Mouse (Mus musculus) midbrain, postnatal 0 days (tissue): Measurements from ENCODE around the gene Serpina1a. TPM values are rescaled to one million over a fixed set of nuclear protein-coding genes. Genes with fewer than 3 reads are reported as not detected.
"Not testable (repeated sequence)": the region's sequence is repeated elsewhere in the genome, so short reads cannot be mapped to it uniquely, and the experiment has no call there.

ENCODE experiments used
- ATAC-seq: fragments of 200-750 bp; cut with Nextera tagmentation; 2 replicates; pipeline ENCODE4 v1.8.0; 2017; ENCODE audit warnings: moderate number of reproducible peaks, mild to moderate bottlenecking, moderate TSS enrichment, moderate library complexity; ENCODE audit not compliant: low FRiP score
- DNase-seq: peaks from one replicate; pipeline ENCODE4 v3.0.0-alpha.2; 2015; ENCODE audit warnings: low spot score
- H3K27ac ChIP-seq: fragments of 300-500 bp; sonication (generic); 2 replicates; pipeline ENCODE4 v1.5.1; 2014; ENCODE audit warnings: low read depth, mild to moderate bottlenecking, low read length, mixed read lengths
- H3K27me3 ChIP-seq: fragments of 300-500 bp; sonication (generic); 2 replicates; pipeline ENCODE4 v1.6.1; 2014; ENCODE audit warnings: low read length, control low read depth, mixed read lengths; ENCODE audit not compliant: insufficient read depth
- H3K36me3 ChIP-seq: fragments of 300-500 bp; sonication (generic); 2 replicates; pipeline ENCODE4 v1.6.1; 2014; ENCODE audit warnings: low read length, control low read depth, mixed read lengths; ENCODE audit not compliant: insufficient read depth
- H3K4me1 ChIP-seq: fragments of 300-500 bp; sonication (generic); 2 replicates; pipeline ENCODE4 v1.6.1; 2014; ENCODE audit warnings: mild to moderate bottlenecking, control low read depth, antibody characterized with exemption, low read length, mixed read lengths; ENCODE audit not compliant: insufficient read depth
- H3K4me2 ChIP-seq: fragments of 300-500 bp; sonication (generic); 2 replicates; pipeline ENCODE4 v1.6.1; 2014; ENCODE audit warnings: low read depth, mild to moderate bottlenecking, low read length, mixed read lengths; ENCODE audit not compliant: poor library complexity, severe bottlenecking
- H3K4me3 ChIP-seq: fragments of 300-500 bp; sonication (generic); 2 replicates; pipeline ENCODE4 v1.5.1; 2014; ENCODE audit warnings: low read depth, mild to moderate bottlenecking, low read length, moderate library complexity
- H3K9ac ChIP-seq: fragments of 300-500 bp; sonication (generic); replicated peaks from 2 replicates; pipeline ENCODE4 v1.6.1; 2014; ENCODE audit warnings: mild to moderate bottlenecking, low read length, moderate library complexity, mixed read lengths; ENCODE audit not compliant: poor library complexity, severe bottlenecking
- H3K9me3 ChIP-seq: fragments of 300-500 bp; sonication (generic); 2 replicates; pipeline ENCODE4 v1.6.1; 2016; ENCODE audit warnings: low read length, control low read depth
- WGBS: fragments of 180-500 bp; shearing (Covaris S2); extraction: QIAGEN DNeasy Blood & Tissue Kit; methylation state at CpG from one replicate; pipeline ENCODE4 v1.1.7; 2014; 5-methylcytosine and 5-hydroxymethylcytosine counted together
- polyA plus RNA-seq: library from polyadenylated mRNA; unstranded; fragments of >200 nt; fragmentation: Nextera tagmentation; extraction: Ambion mirVana; gene quantifications from 2 replicates; pipeline ENCODE4 v1.2.1, GENCODE M21; 2015
- total RNA-seq: library from RNA; depleted of rRNA; stranded (reverse); fragments of >200 nt; gene quantifications from 2 replicates; pipeline ENCODE4 v1.2.3, GENCODE M21; 2014; rRNA removed

Gene Serpina1a
- total RNA-seq (not detected in 2 replicates), polyA plus RNA-seq (not detected in 2 replicates)

- not testable (repeated sequence) for H3K4me1 ChIP-seq, ATAC-seq, H3K36me3 ChIP-seq, DNase-seq, H3K27me3 ChIP-seq, H3K27ac ChIP-seq, H3K4me3 ChIP-seq, H3K9ac ChIP-seq, H3K4me2 ChIP-seq, H3K9me3 ChIP-seq
- WGBS = 80% methylated on average over 9 of the region's 9 CpGs
These were observed at the start of gene Serpina1a for GRCm38 (mm10) chr12:103863101-103863974. Gene Serpina1a, minus strand, starts transcription at chr12:103863562.

GRCm38 (mm10) chr12:103909181-103909580, 45.8 kb upstream of the Serpina1a start:
- H3K27me3 ChIP-seq, DNase-seq, ATAC-seq, H3K9ac ChIP-seq, H3K27ac ChIP-seq, H3K36me3 ChIP-seq, H3K4me3 ChIP-seq, H3K9me3 ChIP-seq, H3K4me1 ChIP-seq, H3K4me2 ChIP-seq: not testable (repeated sequence)
- WGBS = 96% methylated on average over 10 of the region's 16 CpGs

GRCm38 (mm10) chr12:103907746-103908145, 44.4 kb upstream of the Serpina1a start:
- H3K4me1 ChIP-seq, H3K9ac ChIP-seq, DNase-seq, H3K4me3 ChIP-seq, H3K36me3 ChIP-seq, H3K4me2 ChIP-seq, H3K9me3 ChIP-seq, H3K27me3 ChIP-seq, ATAC-seq, H3K27ac ChIP-seq: not testable (repeated sequence)
- WGBS = 24% methylated on average over 1 of the region's 1 CpGs

- not testable (repeated sequence) for H3K4me2 ChIP-seq, H3K9ac ChIP-seq, H3K27me3 ChIP-seq, H3K36me3 ChIP-seq, H3K4me1 ChIP-seq, H3K27ac ChIP-seq, ATAC-seq, DNase-seq, H3K9me3 ChIP-seq, H3K4me3 ChIP-seq
- 88% methylated on average over 4 of the region's 4 CpGs for WGBS
These were observed 41.5 kb upstream of the Serpina1a start, which contains the start of gene Serpina1c for GRCm38 (mm10) chr12:103904837-103905340. Gene Serpina1c, minus strand, starts transcription at chr12:103904887.

- not testable (repeated sequence) for H3K4me1 ChIP-seq, H3K27me3 ChIP-seq, H3K9me3 ChIP-seq, H3K4me2 ChIP-seq, H3K27ac ChIP-seq, H3K36me3 ChIP-seq, H3K4me3 ChIP-seq, H3K9ac ChIP-seq, ATAC-seq, DNase-seq
- WGBS = 90% methylated on average over 3 of the region's 3 CpGs
These were observed 38.6 kb upstream of the Serpina1a start for GRCm38 (mm10) chr12:103901929-103902328.

GRCm38 (mm10) chr12:103866873-103867272, 3.5 kb upstream of the Serpina1a start:
- WGBS = 86% methylated on average over 1 of the region's 1 CpGs
- not testable (repeated sequence) for H3K36me3 ChIP-seq, H3K9ac ChIP-seq, ATAC-seq, H3K9me3 ChIP-seq, H3K4me1 ChIP-seq, H3K27me3 ChIP-seq, H3K4me3 ChIP-seq, H3K27ac ChIP-seq, DNase-seq, H3K4me2 ChIP-seq
